Mouse (Mus musculus) cortical plate, adult 2 months (tissue): Measurements from ENCODE around the gene B430218F22Rik. TPM values are rescaled to one million over a fixed set of nuclear protein-coding genes. Genes with fewer than 3 reads are reported as not detected.

Source experiments
- H3K27ac ChIP-seq: fragments of 200-500 bp; 2 replicates; pipeline ENCODE4 v1.5.1; 2012; ENCODE audit warnings: low read length, control low read depth, inconsistent platforms; ENCODE audit not compliant: insufficient read depth
- H3K4me1 ChIP-seq: fragments of 200-500 bp; 2 replicates; pipeline ENCODE4 v1.6.1; 2011; ENCODE audit warnings: low read length; ENCODE audit not compliant: control insufficient read depth, insufficient read depth
- H3K4me3 ChIP-seq: fragments of 200-500 bp; 2 replicates; pipeline ENCODE4 v1.5.1; 2011; ENCODE audit warnings: mild to moderate bottlenecking, low read length, control low read depth; ENCODE audit not compliant: insufficient read depth
- CTCF ChIP-seq: fragments of 200-500 bp; IDR thresholded peaks from 2 replicates; pipeline ENCODE4 v1.5.1; 2011; ENCODE audit warnings: mild to moderate bottlenecking, control low read depth, low read length; ENCODE audit not compliant: insufficient read depth; ENCODE audit errors: extremely low read depth
- POLR2A ChIP-seq: fragments of 200-500 bp; IDR thresholded peaks from 2 replicates; pipeline ENCODE4 v1.6.1; 2011; ENCODE audit warnings: mild to moderate bottlenecking, low read length, control low read depth; ENCODE audit not compliant: insufficient read depth; ENCODE audit errors: extremely low read depth
- polyA plus RNA-seq: library from polyadenylated mRNA; depleted of rRNA; stranded (reverse); fragments of >200 nt; gene quantifications from 2 replicates; pipeline ENCODE4 v1.2.3, GENCODE M21; 2012; rRNA removed

B430218F22Rik gene
- polyA plus RNA-seq, 1 experiment = 0.63 TPM

GRCm38 (mm10) chr13:118400340-118400739 is 13.9 kb downstream of the B430218F22Rik start:
- Histone ChIP-seq H3K27ac (no peak overlapping the region), H3K4me1 (no peaks in the 10 kb centered on the region), H3K4me3 (no peak overlapping the region)
- no peak for TF ChIP-seq CTCF
- no peak for TF ChIP-seq POLR2A

DNA sequence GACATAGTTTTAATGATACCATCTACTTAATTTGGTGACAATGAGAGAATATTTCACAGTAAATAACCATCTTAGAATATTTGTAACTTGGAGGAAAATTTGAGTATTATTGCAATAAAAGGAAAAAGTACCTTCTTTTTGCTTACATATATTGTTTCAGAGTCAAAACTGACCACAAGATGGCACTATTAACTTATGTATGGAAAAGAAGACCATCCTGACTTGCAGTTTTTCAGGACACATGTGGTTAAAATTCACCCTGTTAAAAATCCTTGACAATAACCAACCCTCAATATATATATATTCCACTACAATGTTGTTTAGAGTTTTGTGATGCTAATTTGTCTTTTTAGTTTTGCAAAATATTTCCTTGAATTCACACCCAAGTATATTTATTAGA is 17.1 kb downstream of the B430218F22Rik start:
- TF ChIP-seq CTCF (peak; percentile 26; the same call in 1 of the 2 replicates), POLR2A (no peak)
- Histone ChIP-seq H3K4me3 (no peak overlapping the region), H3K4me1 (no peaks in the 10 kb centered on the region), H3K27ac (no peak overlapping the region)

- H3K4me3 ChIP-seq = no peak overlapping the region
- no peak overlapping the region for H3K27ac ChIP-seq
- TF ChIP-seq POLR2A (no peak), CTCF (no peak)
- H3K4me1 ChIP-seq = no peaks in the 10 kb centered on the region; the same call in 1 of the 2 replicates
Observed at GRCm38 (mm10) chr13:118411297-118411992, 25.0 kb downstream of the B430218F22Rik start.

DNA sequence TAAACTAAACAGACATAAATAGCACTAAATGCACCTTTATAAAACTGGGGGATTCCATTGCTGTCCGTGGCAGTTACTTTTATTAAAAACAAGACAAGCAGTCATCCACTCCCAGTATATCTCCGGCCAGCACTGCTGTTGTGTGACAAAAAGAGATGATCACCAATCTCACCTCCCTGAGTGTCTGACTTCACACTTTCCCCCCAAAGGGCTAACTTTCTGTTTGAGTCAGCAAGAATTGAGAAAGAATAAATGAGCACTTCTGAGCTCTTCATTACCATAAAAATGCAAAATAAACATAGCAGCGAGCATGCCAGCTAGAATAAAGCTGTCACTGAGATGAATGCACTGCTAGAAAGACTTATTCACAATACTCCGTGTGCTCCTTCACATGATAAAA is 31.7 kb downstream of the B430218F22Rik start:
- H3K4me1 ChIP-seq = no peaks in the 10 kb centered on the region; the same call in 1 of the 2 replicates
- no peak for TF ChIP-seq CTCF
- TF ChIP-seq POLR2A = no peak
- no peak overlapping the region for H3K27ac ChIP-seq
- no peak overlapping the region for H3K4me3 ChIP-seq

GRCm38 (mm10) chr13:118420408-118420807 is 34.0 kb downstream of the B430218F22Rik start:
- TF ChIP-seq POLR2A = no peak
- no peak for TF ChIP-seq CTCF
- Histone ChIP-seq H3K4me3 (no peak overlapping the region), H3K27ac (no peak overlapping the region), H3K4me1 (no peaks in the 10 kb centered on the region)

DNA sequence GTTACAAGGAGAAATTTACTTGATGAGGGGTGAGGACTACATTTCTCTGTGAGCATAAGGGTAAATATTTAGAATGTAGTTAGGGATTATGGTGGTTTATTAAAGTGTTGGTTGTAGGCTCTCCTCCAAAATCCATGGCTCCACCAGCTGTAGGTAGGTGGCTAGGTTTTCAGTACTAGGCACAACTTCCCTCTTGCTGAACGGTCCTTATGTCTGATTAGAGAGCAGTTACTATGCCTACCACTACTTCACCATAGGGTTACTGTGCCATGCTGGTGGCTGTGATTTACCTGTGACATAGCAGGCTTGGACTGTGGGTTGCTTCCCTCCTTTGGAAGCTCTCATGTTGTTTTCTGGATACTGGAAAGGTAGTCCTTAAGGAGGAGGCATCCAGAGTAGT is 34.4 kb downstream of the B430218F22Rik start:
- Histone ChIP-seq H3K4me3 (no peak overlapping the region), H3K4me1 (no peaks in the 10 kb centered on the region), H3K27ac (no peak overlapping the region)
- TF ChIP-seq CTCF (no peak), POLR2A (no peak)

Other genes starting within 250 kb of the B430218F22Rik start
- gene Mrps30, start 622 bp downstream of the B430218F22Rik start, polyA plus RNA-seq = 12.0 and 12.5 TPM in 2 replicates